Mouse (Mus musculus) embryonic fibroblast, embryonic 13.5 days (primary cell): ENCODE results near the gene Gm7971. TPM values are rescaled to one million over a fixed set of nuclear protein-coding genes. Genes with fewer than 3 reads are reported as not detected.
"Not testable (repeated sequence)": the region's sequence is repeated elsewhere in the genome, so short reads cannot be mapped to it uniquely, and the experiment has no call there.

Source experiments
- H3K27ac ChIP-seq: 2 replicates; pipeline ENCODE4 v1.5.1; 2012; ENCODE audit warnings: low read length, control low read depth, inconsistent platforms; ENCODE audit not compliant: insufficient read depth
- H3K4me1 ChIP-seq: 2 replicates; pipeline ENCODE4 v1.6.1; 2011; ENCODE audit warnings: low read length; ENCODE audit not compliant: control insufficient read depth, insufficient read depth
- H3K4me3 ChIP-seq: 2 replicates; pipeline ENCODE4 v1.5.1; 2011; ENCODE audit warnings: mild to moderate bottlenecking, control low read depth, low read length; ENCODE audit not compliant: insufficient read depth
- polyA plus RNA-seq: library from polyadenylated mRNA; stranded (reverse); fragments of >200 nt; gene quantifications from 2 replicates; pipeline ENCODE4 v1.2.4, GENCODE M21; 2011; ENCODE audit warnings: low read depth; ENCODE audit not compliant: missing spikeins, insufficient read length

Gene Gm7971
- not detected in 2 replicates for polyA plus RNA-seq

DNA sequence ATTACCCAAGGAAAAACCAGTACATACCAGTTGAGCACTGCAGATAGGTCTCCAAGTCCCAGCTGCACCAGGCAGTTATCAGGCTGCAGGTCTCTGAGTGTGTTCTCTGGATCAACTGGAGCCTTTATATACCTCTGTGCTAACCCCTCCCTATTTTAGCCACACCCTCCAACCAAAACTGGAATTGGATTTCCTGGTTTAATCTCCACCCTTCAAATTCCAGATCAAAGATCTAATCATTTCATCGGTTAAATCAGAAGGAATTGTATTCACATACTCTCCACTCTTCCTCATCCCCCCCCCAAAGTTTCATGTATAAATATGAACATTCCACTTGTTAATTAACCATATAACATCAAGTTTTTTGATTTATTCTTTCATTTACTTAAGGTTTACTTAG, at the start of gene Gm7971:
Gm7971 (minus strand) TSS at position 101 of the 400 bp plus-strand sequence.
- not testable (repeated sequence) for H3K4me3 ChIP-seq, H3K4me1 ChIP-seq, H3K27ac ChIP-seq

Other genes with a start within 250 kb of the Gm7971 start
- not detected in 2 replicates for gene D5Ertd577e, start 138.1 kb downstream of the Gm7971 start, polyA plus RNA-seq
- not detected in 2 replicates for gene Gm3286, start 84.1 kb downstream of the Gm7971 start, polyA plus RNA-seq
- gene Gm7978, start 141.3 kb upstream of the Gm7971 start, polyA plus RNA-seq, result not detected in 2 replicates
- gene Gm7982, start 147.1 kb upstream of the Gm7971 start, polyA plus RNA-seq, result not detected in 2 replicates
- gene E330014E10Rik, start 181.1 kb upstream of the Gm7971 start, polyA plus RNA-seq, result not detected in 2 replicates